Mouse (Mus musculus) left cerebral cortex, postnatal 14 days (tissue): ENCODE data around the gene Ccr1l1. TPM values are rescaled to one million over a fixed set of nuclear protein-coding genes. Genes with fewer than 3 reads are reported as not detected.

ENCODE experiments used
- DNase-seq, 2 experiments: peaks; one replicate each; pipeline ENCODE4 v3.0.0; 2021 to 2022; ENCODE audit warnings: low spot score in 2 of 2, mixed read lengths in 1 of 2
- intact Hi-C: fragments of 180-260 bp; cut with DNase I; formaldehyde crosslinking; loops from one replicate; pipeline ENCODE4 v1.15.1; 2025
- total RNA-seq, 2 experiments: library from RNA; stranded (reverse); gene quantifications; 2 replicates each; pipeline ENCODE4 v1.2.3; 2021

The Ccr1l1 gene
- total RNA-seq, 2 experiments from 2014 or later = not detected

GRCm38 (mm10) chr9:123931761-123932700 lies 46.2 kb downstream of the Ccr1l1 start:
- peak; percentile 11 to 31 for DNase-seq
- intact Hi-C loops = no loop called here

GRCm38 (mm10) chr9:123930926-123931325 lies 47.3 kb downstream of the Ccr1l1 start:
- DNase-seq = no peak
- intact Hi-C loops = no loop called here

GRCm38 (mm10) chr9:123930476-123930875 lies 47.7 kb downstream of the Ccr1l1 start:
- no peak for DNase-seq
- intact Hi-C loops = no loop called here

GRCm38 (mm10) chr9:123929936-123930335 lies 48.3 kb downstream of the Ccr1l1 start:
- peak in 1 of 2 experiments; percentile 9 for DNase-seq

GRCm38 (mm10) chr9:123928759-123929246 lies 49.4 kb downstream of the Ccr1l1 start:
- intact Hi-C loops = no loop called here
- peak; percentile 11 to 49 for DNase-seq

More at GRCm38 (mm10) chr9:123929936-123930335, 48.3 kb downstream of the Ccr1l1 start:
- intact Hi-C loops = no loop called here

GRCm38 (mm10) chr9:123928118-123928758 lies 50.0 kb downstream of the Ccr1l1 start:
- peak in 1 of 2 experiments; percentile 22 for DNase-seq
- intact Hi-C loops = no loop called here

GRCm38 (mm10) chr9:123927281-123927960 lies 50.8 kb downstream of the Ccr1l1 start:
- intact Hi-C loops = no loop called here
- no peak for DNase-seq

Other genes with a start within 250 kb of the Ccr1l1 start
- not detected for gene Cxcr6, start 171.9 kb downstream of the Ccr1l1 start, total RNA-seq
- 10 to 100 TPM; 22.3 to 25.2 TPM for gene Fyco1, start 126.5 kb downstream of the Ccr1l1 start, total RNA-seq
- not detected for gene Xcr1, start 116.4 kb downstream of the Ccr1l1 start, total RNA-seq
- 1 to 10 TPM in 1 of 2 experiments, under 1 TPM in 1; 0.93 to 1.2 TPM for gene Ccr1, start 9.7 kb downstream of the Ccr1l1 start, total RNA-seq
- gene Ccr3, start 43.6 kb upstream of the Ccr1l1 start, total RNA-seq = under 1 TPM in 1 of 2 experiments, not detected in 1; 0.11 TPM
- gene Ccr2, start 123.5 kb upstream of the Ccr1l1 start, total RNA-seq = under 1 TPM; 0.36 to 0.57 TPM
- 10 to 100 TPM; 10.1 to 11.1 TPM for gene Ccr5, start 143.1 kb upstream of the Ccr1l1 start, total RNA-seq